Mouse (Mus musculus) liver, embryonic 12.5 days (tissue): ENCODE results near the gene Poldip3. TPM values are rescaled to one million over a fixed set of nuclear protein-coding genes. Genes with fewer than 3 reads are reported as not detected.
A peak's percentile ranks its signal among the peaks of the same experiment; 100 is the strongest.

Experiments
- ATAC-seq: fragments of 200-750 bp; cut with Nextera tagmentation; 2 replicates; pipeline ENCODE4 v1.8.0; 2017; ENCODE audit warnings: moderate number of reproducible peaks, mild to moderate bottlenecking, moderate library complexity
- H3K27ac ChIP-seq: fragments of 300-500 bp; sonication (generic); 2 replicates; pipeline ENCODE4 v1.5.1; 2016; ENCODE audit warnings: mild to moderate bottlenecking
- H3K27me3 ChIP-seq: fragments of 300-500 bp; sonication (generic); replicated peaks from 2 replicates; pipeline ENCODE4 v1.6.1; 2016; ENCODE audit warnings: mild to moderate bottlenecking, moderate library complexity
- H3K36me3 ChIP-seq: fragments of 300-500 bp; sonication (generic); 2 replicates; pipeline ENCODE4 v1.6.1; 2016; ENCODE audit warnings: mild to moderate bottlenecking, moderate library complexity
- H3K4me1 ChIP-seq: fragments of 300-500 bp; sonication (generic); 2 replicates; pipeline ENCODE4 v1.6.1; 2016
- H3K4me2 ChIP-seq: fragments of 300-500 bp; sonication (generic); 2 replicates; pipeline ENCODE4 v1.6.1; 2016; ENCODE audit warnings: mild to moderate bottlenecking, moderate library complexity
- H3K4me3 ChIP-seq: fragments of 300-500 bp; sonication (generic); 2 replicates; pipeline ENCODE4 v1.5.1; 2016; ENCODE audit warnings: mild to moderate bottlenecking, moderate library complexity
- H3K9ac ChIP-seq: fragments of 300-500 bp; sonication (generic); 2 replicates; pipeline ENCODE4 v1.6.1; 2016; ENCODE audit warnings: mild to moderate bottlenecking, moderate library complexity
- H3K9me3 ChIP-seq: fragments of 300-500 bp; sonication (generic); replicated peaks from 2 replicates; pipeline ENCODE4 v1.6.1; 2016; ENCODE audit warnings: mild to moderate bottlenecking, moderate library complexity
- WGBS: fragments of 180-500 bp; shearing (Covaris S2); methylation state at CpG from one replicate; pipeline ENCODE4 v1.1.7; 2016; ENCODE audit not compliant: insufficient replicate concordance; 5-methylcytosine and 5-hydroxymethylcytosine counted together
- polyA plus RNA-seq: library from polyadenylated mRNA; unstranded; fragments of >200 nt; fragmentation: Nextera tagmentation; extraction: Ambion mirVana; gene quantifications from 2 replicates; pipeline ENCODE4 v1.2.1, GENCODE M21; 2016

Gene Poldip3
- polyA plus RNA-seq, result 83.0 and 86.7 TPM in 2 replicates

- Histone ChIP-seq H3K4me3 (peak within 1 kb of the TSS; percentile 90), H3K27ac (peak within 1 kb of the TSS; percentile 96), H3K36me3 (peaks cover 53% of the 10 kb centered on the region), H3K4me1 (peaks cover 62% of the 10 kb centered on the region), H3K9me3 (no peaks in the 10 kb centered on the region), H3K9ac (peak within 1 kb of the TSS; percentile 96), H3K27me3 (no peaks in the 10 kb centered on the region), H3K4me2 (peak within 1 kb of the TSS; percentile 88)
- peak; percentile 87 for ATAC-seq
- WGBS, result under 1% methylated on average over 56 of the region's 56 CpGs
Measured at GRCm38 (mm10) chr15:83149196-83150072, at the start of gene Poldip3. Gene Poldip3, minus strand, starts transcription at chr15:83149384.

- Histone ChIP-seq H3K4me3 (no peak overlapping the region), H3K27me3 (no peaks in the 10 kb centered on the region), H3K4me1 (no peaks in the 10 kb centered on the region), H3K9ac (no peak overlapping the region), H3K27ac (no peak overlapping the region), H3K4me2 (no peak overlapping the region), H3K9me3 (no peaks in the 10 kb centered on the region), H3K36me3 (no peaks in the 10 kb centered on the region)
- WGBS, result 76% methylated on average over 4 of the region's 4 CpGs
- ATAC-seq, result no peak
Measured at GRCm38 (mm10) chr15:83193413-83193812, 44.2 kb upstream of the Poldip3 start.

DNA sequence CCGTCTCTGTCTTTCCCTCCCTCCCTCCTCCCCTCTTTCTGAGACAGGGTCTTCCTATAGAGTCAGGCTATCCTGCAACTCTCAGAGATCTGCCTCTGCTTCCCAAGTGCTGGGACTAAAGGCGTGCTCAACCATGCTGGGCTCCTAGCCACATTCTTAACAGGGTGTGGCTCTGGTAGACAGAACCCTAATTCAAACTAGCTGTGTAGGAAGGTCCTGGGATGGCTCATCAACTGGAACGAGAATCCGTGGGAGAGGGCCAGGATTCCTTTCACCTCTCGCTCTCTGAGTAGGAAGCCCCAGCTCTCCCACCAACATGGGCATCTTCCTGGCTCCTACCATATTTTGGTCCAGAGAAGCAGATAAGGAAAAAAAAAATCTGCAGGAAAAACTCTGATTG lies 33.2 kb upstream of the Poldip3 start:
- Histone ChIP-seq H3K4me2 (peak overlapping the region; percentile 40), H3K9ac (0 out of 2 replicates have a peak overlapping the region, but pooled peaks have one; percentile 17), H3K4me1 (peaks cover 19% of the 10 kb centered on the region), H3K4me3 (no peak overlapping the region), H3K9me3 (no peaks in the 10 kb centered on the region), H3K36me3 (no peaks in the 10 kb centered on the region), H3K27ac (peak overlapping the region; percentile 66; the same call in 1 of the 2 replicates), H3K27me3 (peaks cover 15% of the 10 kb centered on the region; the same call in 1 of the 2 replicates)
- 57% methylated on average over 5 of the region's 5 CpGs for WGBS
- no peak for ATAC-seq

DNA sequence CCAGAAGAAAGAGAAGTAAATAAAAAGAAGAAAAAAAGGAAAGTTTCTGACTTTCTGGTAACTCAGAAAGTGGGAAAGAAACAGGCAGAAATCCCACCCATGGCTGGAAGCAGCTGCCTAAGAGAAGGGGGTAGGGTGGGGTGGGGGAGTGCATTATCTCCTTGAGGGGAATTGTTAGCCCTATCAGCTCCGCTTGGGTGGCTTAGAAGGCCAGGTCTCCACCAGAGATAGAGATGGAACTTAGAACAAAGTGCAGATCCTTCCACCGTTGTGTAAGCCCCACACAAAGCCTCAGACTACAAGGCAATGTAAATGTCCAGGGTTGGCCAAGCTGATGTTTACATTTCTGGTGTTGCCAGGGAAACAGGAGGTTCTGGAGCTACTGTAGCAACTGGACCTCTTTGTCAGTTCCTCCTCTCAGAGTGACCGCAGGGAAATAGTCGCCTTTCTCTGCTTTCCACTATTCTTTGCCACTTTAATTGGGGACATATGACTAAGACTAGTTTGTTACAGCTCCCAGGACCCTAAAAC lies 32.7 kb upstream of the Poldip3 start:
- WGBS, result 32% methylated on average over 4 of the region's 4 CpGs
- H3K4me1 ChIP-seq, result peaks cover 19% of the 10 kb centered on the region
- ATAC-seq, result peak; percentile 75
- H3K36me3 ChIP-seq, result no peaks in the 10 kb centered on the region
- H3K4me3 ChIP-seq, result no peak overlapping the region
- peak overlapping the region; percentile 40 for H3K4me2 ChIP-seq
- H3K27ac ChIP-seq, result peak overlapping the region; percentile 66; the same call in 1 of the 2 replicates
- H3K9me3 ChIP-seq, result no peaks in the 10 kb centered on the region
- H3K27me3 ChIP-seq, result peaks cover 15% of the 10 kb centered on the region; the same call in 1 of the 2 replicates
- 0 out of 2 replicates have a peak overlapping the region, but pooled peaks have one; percentile 17 for H3K9ac ChIP-seq

GRCm38 (mm10) chr15:83180004-83180403 lies 30.8 kb upstream of the Poldip3 start:
- H3K4me1 ChIP-seq, result peaks cover 24% of the 10 kb centered on the region
- H3K27me3 ChIP-seq, result peaks cover under 1% of the 10 kb centered on the region; the same call in 1 of the 2 replicates
- H3K36me3 ChIP-seq, result no peaks in the 10 kb centered on the region
- no peak for ATAC-seq
- no peak overlapping the region for H3K4me3 ChIP-seq
- no peak overlapping the region for H3K9ac ChIP-seq
- H3K4me2 ChIP-seq, result no peak overlapping the region
- H3K27ac ChIP-seq, result no peak overlapping the region
- no peaks in the 10 kb centered on the region for H3K9me3 ChIP-seq
- 75% methylated on average over 6 of the region's 6 CpGs for WGBS

DNA sequence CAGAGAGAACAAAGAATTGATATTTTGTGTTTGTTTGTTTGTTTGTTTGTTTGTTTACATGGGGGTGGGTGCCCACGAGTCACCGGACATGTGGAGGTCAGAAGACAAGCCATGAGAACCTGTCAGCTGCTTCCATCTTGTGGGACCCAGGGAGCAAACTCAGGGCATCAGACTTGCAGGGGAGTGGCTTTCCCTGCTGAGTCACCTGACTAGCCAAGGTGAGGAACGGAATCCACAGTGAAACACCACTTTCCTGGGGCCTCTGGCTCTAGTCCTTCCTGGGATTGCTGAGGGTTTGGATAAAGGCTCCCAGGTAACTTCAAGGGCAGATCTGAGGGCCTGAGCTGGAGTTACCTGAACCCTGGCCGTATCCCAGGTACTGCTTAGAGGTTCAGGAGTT lies 27.5 kb upstream of the Poldip3 start:
- H3K27ac ChIP-seq, result no peak overlapping the region
- H3K27me3 ChIP-seq, result no peaks in the 10 kb centered on the region
- peaks cover 36% of the 10 kb centered on the region for H3K4me1 ChIP-seq
- no peaks in the 10 kb centered on the region for H3K9me3 ChIP-seq
- 74% methylated on average over 4 of the region's 4 CpGs for whole genome bisulfite sequencing
- H3K36me3 ChIP-seq, result no peaks in the 10 kb centered on the region
- no peak for ATAC-seq
- no peak overlapping the region for H3K4me2 ChIP-seq
- H3K9ac ChIP-seq, result no peak overlapping the region
- H3K4me3 ChIP-seq, result no peak overlapping the region

- Histone ChIP-seq H3K9me3 (no peaks in the 10 kb centered on the region), H3K27me3 (no peaks in the 10 kb centered on the region), H3K4me1 (peaks cover 54% of the 10 kb centered on the region), H3K9ac (no peak overlapping the region), H3K4me2 (no peak overlapping the region), H3K36me3 (no peaks in the 10 kb centered on the region), H3K27ac (no peak overlapping the region), H3K4me3 (no peak overlapping the region)
- no peak for ATAC-seq
- 81% methylated on average over 14 of the region's 14 CpGs for WGBS
Measured at GRCm38 (mm10) chr15:83173914-83174884, 25.0 kb upstream of the Poldip3 start.

DNA sequence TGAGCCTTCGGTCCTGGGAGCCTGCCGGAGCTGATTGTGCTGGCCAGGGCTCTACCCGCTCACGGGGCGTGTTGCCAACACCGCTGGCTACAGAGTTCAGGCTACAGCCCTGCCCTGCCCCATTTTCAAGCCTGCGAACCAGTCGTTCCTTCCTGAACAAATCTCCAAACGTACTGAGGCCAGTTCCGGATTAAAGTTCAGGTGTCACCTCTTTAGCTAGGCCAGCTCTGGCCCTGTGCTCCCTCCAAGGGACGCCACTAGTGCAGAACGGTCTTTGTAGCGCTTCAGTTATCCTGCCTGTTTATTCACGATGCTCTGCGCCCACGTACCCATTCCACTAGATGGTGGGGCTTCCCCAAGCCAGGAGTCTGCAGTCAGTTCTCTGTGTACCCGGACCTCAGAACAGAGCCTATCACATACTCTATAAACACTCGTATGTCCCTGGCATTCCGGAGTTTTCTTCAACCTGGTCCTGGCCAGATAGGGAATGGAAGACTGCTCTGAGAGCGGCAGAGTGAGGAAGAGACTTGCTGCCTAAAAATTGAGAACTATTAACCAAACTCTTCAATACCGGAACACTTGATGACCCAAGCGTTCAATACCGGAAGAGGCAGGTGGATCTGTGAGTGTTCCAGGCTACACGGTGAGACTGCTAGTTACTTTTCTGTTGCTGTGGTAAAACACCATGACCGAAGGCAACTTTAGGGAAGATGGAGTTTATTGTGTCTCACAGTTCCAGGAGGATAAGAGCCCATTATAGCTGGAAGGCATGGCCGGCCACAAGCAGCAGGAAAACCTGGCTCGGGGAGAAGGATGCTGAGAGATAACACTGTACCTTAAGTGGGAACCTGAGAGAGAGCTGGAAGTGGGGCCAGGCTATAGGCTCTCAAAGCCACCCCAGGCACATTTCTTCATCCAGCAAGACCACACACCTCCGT lies 23.6 kb upstream of the Poldip3 start, which contains the start of gene Cyb5r3:
Gene Cyb5r3, minus strand, starts transcription at position 101 of the 938 bp plus-strand sequence.
- H3K9me3 ChIP-seq, result no peaks in the 10 kb centered on the region
- H3K36me3 ChIP-seq, result peaks cover 14% of the 10 kb centered on the region
- H3K4me1 ChIP-seq, result peaks cover 68% of the 10 kb centered on the region
- H3K27ac ChIP-seq, result peak within 1 kb of the TSS; percentile 95
- peak within 1 kb of the TSS; percentile 94 for H3K4me3 ChIP-seq
- peak within 1 kb of the TSS; percentile 95 for H3K4me2 ChIP-seq
- ATAC-seq, result peak; percentile 43
- H3K9ac ChIP-seq, result peak within 1 kb of the TSS; percentile 97
- WGBS, result 33% methylated on average over 28 of the region's 28 CpGs
- no peaks in the 10 kb centered on the region for H3K27me3 ChIP-seq

DNA sequence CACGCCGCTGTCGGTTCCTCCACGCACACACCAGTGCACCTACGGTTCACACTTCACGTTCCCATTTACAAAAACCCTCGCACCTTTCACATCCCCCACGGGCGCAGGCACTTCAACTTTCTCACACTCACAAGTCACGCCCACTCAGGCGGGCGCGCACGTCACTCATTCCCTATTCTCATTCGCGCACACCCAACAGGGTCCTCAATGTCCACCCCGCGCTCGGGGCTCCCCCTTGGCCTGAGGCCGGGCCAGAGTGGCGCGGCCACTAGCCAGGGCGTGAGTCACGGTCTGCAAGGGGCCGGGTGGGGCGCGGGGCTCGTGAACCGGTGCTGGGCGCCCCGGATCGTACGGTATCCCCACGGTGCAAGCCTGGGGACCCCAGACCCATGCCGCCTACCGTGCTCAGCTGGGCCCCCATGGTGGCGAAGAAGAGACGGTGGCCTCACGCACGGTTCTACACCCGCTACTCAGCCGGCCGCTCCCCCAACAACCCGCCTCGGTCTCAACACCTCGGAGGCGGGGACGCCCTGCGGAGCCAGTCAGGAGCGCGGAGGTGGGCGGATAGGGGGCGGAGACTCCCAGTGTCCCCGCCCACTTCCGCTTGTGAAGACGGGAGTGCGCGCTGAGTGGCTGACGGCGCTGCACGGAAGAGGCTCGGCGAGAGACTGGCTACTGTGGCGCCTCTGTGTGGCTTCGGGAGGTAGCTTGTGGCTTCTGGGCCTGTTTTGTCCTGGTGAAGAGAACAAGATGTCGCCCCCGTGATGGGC lies 22.7 kb upstream of the Poldip3 start:
- peak; percentile 88 for ATAC-seq
- no peaks in the 10 kb centered on the region for H3K9me3 ChIP-seq
- H3K36me3 ChIP-seq, result peaks cover 22% of the 10 kb centered on the region
- under 1% methylated on average over 67 of the region's 67 CpGs for WGBS
- peaks cover 77% of the 10 kb centered on the region for H3K4me1 ChIP-seq
- H3K27ac ChIP-seq, result peak overlapping the region; percentile 95
- H3K4me2 ChIP-seq, result peak overlapping the region; percentile 95
- peak overlapping the region; percentile 94 for H3K4me3 ChIP-seq
- no peaks in the 10 kb centered on the region for H3K27me3 ChIP-seq
- peak overlapping the region; percentile 97 for H3K9ac ChIP-seq

DNA sequence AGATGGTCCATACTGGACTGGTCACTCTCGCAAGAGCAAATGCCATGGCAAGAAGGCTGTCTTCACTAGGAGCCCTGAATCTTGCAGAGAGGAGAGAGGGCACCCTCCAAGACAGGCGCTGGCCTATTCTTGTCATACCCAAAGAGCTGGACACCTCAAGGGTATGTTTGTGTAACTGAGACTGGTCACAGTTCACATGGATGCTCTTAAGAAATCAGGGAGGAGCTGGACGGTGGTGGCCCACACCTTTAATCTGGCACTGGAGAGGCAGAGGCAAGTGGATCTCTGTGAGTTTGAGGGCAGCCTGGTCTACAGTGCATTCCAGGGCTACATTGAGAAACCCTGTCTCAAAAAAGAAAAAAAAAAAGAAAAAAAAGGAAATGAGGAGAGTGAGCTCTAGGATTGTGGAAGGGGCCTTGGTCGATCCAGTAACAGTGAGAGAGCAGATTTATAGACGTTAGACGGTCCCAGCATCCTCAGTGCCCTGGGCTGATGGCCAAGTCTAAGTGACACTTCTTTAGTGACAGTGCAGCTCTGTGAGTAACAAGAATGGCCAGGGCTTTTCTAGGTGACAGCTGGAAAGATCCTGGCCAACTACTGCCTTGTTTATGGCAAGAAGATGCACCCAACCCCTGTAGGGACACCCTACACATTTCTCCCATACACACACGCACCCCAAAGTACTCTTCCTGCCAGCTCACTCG lies 21.9 kb upstream of the Poldip3 start:
- Histone ChIP-seq H3K9ac (peak overlapping the region; percentile 97), H3K4me2 (peak overlapping the region; percentile 95), H3K27me3 (no peaks in the 10 kb centered on the region), H3K9me3 (no peaks in the 10 kb centered on the region), H3K27ac (peak overlapping the region; percentile 95), H3K36me3 (peaks cover 30% of the 10 kb centered on the region), H3K4me3 (peak overlapping the region; percentile 94), H3K4me1 (peaks cover 82% of the 10 kb centered on the region)
- no peak for ATAC-seq
- WGBS, result 45% methylated on average over 8 of the region's 8 CpGs
